ENCODE assay signal across 8 mouse cellular contexts in the genomic region with DNA sequence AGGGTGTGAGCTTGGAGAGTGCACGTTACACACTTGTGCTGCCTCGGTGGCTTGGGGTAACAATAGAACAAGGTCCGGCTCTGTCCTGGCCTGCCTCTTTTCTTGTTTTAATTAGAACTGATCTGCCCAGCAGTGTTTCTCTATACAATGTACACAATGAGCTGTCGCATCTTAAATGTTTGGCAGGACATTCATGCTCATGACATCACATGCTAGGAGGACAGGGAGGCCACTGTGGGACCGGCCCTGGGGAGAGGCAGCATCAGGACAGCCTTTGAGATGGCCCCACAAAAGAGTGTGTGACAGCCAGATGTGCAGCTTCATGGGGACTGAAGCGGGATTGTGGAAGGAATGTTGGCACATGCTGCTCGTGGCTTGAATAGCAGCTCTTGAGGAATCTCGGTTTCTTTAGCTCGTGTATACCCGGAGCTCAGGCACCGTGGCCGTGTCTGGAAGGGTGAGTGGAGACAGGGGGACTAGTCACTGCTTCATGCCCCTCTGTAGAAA. TPM values are rescaled to one million over a fixed set of nuclear protein-coding genes. Genes with fewer than 3 reads are reported as not detected.
A peak's percentile ranks its signal among the peaks of the same experiment; 100 is the strongest.
DNase-seq lines count a peak whose midpoint lies in the region; ATAC-seq lines count a peak whose summit lies in the region.
"Had no signal": no experiment of that assay in that cellular context is flagged by ENCODE, and none has a peak within 500 bp of the region (broad histone marks: within the 10 kb centered on the region; RNA-seq: fewer than 3 reads in every experiment).

No protein-coding gene starts in this region.

- 17% methylated on average over 12 of the region's 12 CpGs for WGBS in forebrain, embryonic 12.5 days
- WGBS in hindbrain, embryonic 12.5 days: 25% methylated on average over 12 of the region's 12 CpGs
- 24% methylated on average over 12 of the region's 12 CpGs for WGBS in midbrain, embryonic 15.5 days

- H3K4me3 ChIP-seq in forebrain, embryonic 12.5 days (replicated peaks): no peak overlapping the region
- no peak overlapping the region for H3K4me3 ChIP-seq in hindbrain, embryonic 12.5 days
- H3K4me3 ChIP-seq in midbrain, embryonic 15.5 days: no peak overlapping the region

- peaks cover 18% of the 10 kb centered on the region for H3K4me1 ChIP-seq in forebrain, embryonic 12.5 days
- H3K4me1 ChIP-seq in hindbrain, embryonic 12.5 days: peaks cover 11% of the 10 kb centered on the region
- peaks cover 10% of the 10 kb centered on the region; the same call in 1 of the 2 replicates for H3K4me1 ChIP-seq in midbrain, embryonic 15.5 days

- H3K9ac ChIP-seq in forebrain, embryonic 12.5 days: peak overlapping the region; percentile 14; the same call in 1 of the 2 replicates
- H3K9ac ChIP-seq in hindbrain, embryonic 12.5 days: no peak overlapping the region
- no peak overlapping the region for H3K9ac ChIP-seq in midbrain, embryonic 15.5 days

- H3K4me2 ChIP-seq in forebrain, embryonic 12.5 days: peak overlapping the region; percentile 27
- H3K4me2 ChIP-seq in hindbrain, embryonic 12.5 days (replicated peaks): no peak overlapping the region
- no peak overlapping the region for H3K4me2 ChIP-seq in midbrain, embryonic 15.5 days

- ATAC-seq in forebrain, embryonic 12.5 days (ENCODE audit: low FRiP score): peak; percentile 69; the same call in 1 of the 2 replicates
- peak; percentile 73 for ATAC-seq in hindbrain, embryonic 12.5 days (ENCODE audit: low FRiP score)
- peak; percentile 69 for ATAC-seq in midbrain, embryonic 15.5 days (replicated peaks)
- ATAC-seq: Patski had no signal

- peak; percentile 74 for DNase-seq in layer of hippocampus, adult 11-12 months (ENCODE audit: low spot score)
- no peak for DNase-seq in layer of hippocampus, postnatal 25 days (ENCODE audit: extremely low spot score in 1 of 2, low spot score in 1 of 2)
- no peak for DNase-seq in natural killer cell, adult 2 months (ENCODE audit: low spot score in 2 of 2)
- no peak for DNase-seq in urinary bladder, postnatal 36 days (ENCODE audit: low spot score in 2 of 2)

- H3K9me3 ChIP-seq in forebrain, embryonic 12.5 days: no peaks in the 10 kb centered on the region
- H3K9me3 ChIP-seq in hindbrain, embryonic 12.5 days (replicated peaks): no peaks in the 10 kb centered on the region
- no peaks in the 10 kb centered on the region for H3K9me3 ChIP-seq in midbrain, embryonic 15.5 days

- H3K27ac ChIP-seq in forebrain, embryonic 12.5 days: no peak overlapping the region
- no peak overlapping the region for H3K27ac ChIP-seq in hindbrain, embryonic 12.5 days
- no peak overlapping the region for H3K27ac ChIP-seq in midbrain, embryonic 15.5 days

- H3K27me3 ChIP-seq in forebrain, embryonic 12.5 days: no peaks in the 10 kb centered on the region
- no peaks in the 10 kb centered on the region for H3K27me3 ChIP-seq in hindbrain, embryonic 12.5 days
- no peaks in the 10 kb centered on the region for H3K27me3 ChIP-seq in midbrain, embryonic 15.5 days (replicated peaks)
- H3K27me3 ChIP-seq: Patski had no signal

- H3K36me3 ChIP-seq in forebrain, embryonic 12.5 days (replicated peaks): no peaks in the 10 kb centered on the region
- H3K36me3 ChIP-seq in hindbrain, embryonic 12.5 days: no peaks in the 10 kb centered on the region
- H3K36me3 ChIP-seq in midbrain, embryonic 15.5 days (replicated peaks): no peaks in the 10 kb centered on the region

RNA-seq across cellular contexts. Expression of a gene that starts 16.7 kb away (rescaled TPM):
- 100 to 1,000 TPM; 273 to 334 TPM for total RNA-seq in layer of hippocampus, postnatal 25 days (2021)
- 33.1 TPM in 2 replicates for polyA plus RNA-seq in forebrain, embryonic 12.5 days (2016; fragmentation: Nextera tagmentation; extraction: Ambion mirVana)
- 31.2 and 31.3 TPM in 2 replicates for polyA plus RNA-seq in hindbrain, embryonic 12.5 days (2016; fragmentation: Nextera tagmentation; extraction: Ambion mirVana)
- polyA plus RNA-seq in midbrain, embryonic 15.5 days (2015; fragmentation: Nextera tagmentation; extraction: Ambion mirVana): 57.8 and 75.1 TPM in 2 replicates
- polyA plus RNA-seq: Patski had no signal
